Comparison of ENCODE assay signal across 24 mouse cellular contexts in the genomic region with DNA sequence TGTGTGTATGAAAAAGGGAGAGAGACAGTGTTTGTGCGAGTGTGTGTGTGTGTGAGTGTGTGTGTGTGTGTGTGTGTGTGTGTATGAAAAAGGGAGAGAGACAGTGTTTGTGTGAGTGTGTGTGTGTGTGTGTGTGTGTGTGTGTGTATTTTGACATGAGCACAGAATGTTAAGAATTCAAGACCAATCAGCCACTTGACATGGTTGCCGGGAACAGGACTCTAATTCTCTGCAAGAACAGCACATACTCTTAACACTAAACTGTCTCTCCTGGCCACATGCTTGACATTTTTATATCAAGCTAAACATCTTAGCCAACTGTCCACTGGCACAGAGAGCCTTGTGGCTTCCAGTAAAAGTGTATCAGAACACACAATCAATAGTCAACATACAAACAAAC. TPM values are rescaled to one million over a fixed set of nuclear protein-coding genes. Genes with fewer than 3 reads are reported as not detected.
DNase-seq lines count a peak whose midpoint lies in the region; ATAC-seq and TF ChIP-seq lines count a peak whose summit lies in the region.
"Had no signal": no experiment of that assay in that cellular context is flagged by ENCODE, and none has a peak within 500 bp of the region (broad histone marks: within the 10 kb centered on the region; RNA-seq: fewer than 3 reads in every experiment).

No protein-coding gene starts in this region.

- no peaks in the 10 kb centered on the region for H3K27me3 ChIP-seq in lung, postnatal 0 days (replicated peaks; ENCODE audit: insufficient read depth, low read length)
- H3K27me3 ChIP-seq in midbrain, embryonic 10.5 days (ENCODE audit: low read depth, poor library complexity, severe bottlenecking): peaks cover 13% of the 10 kb centered on the region; the same call in 1 of the 2 replicates
- no peaks in the 10 kb centered on the region for H3K27me3 ChIP-seq in midbrain, embryonic 15.5 days (replicated peaks)
- H3K27me3 ChIP-seq: embryonic facial prominence, embryonic 13.5 days; embryonic facial prominence, embryonic 15.5 days; forebrain, embryonic 12.5 days had no signal

- peak; percentile 76 for ATAC-seq in lung, postnatal 0 days
- ATAC-seq in midbrain, embryonic 15.5 days (replicated peaks): no peak
- ATAC-seq in frontal cortex, adult (ENCODE audit: low TSS enrichment): no peak
- ATAC-seq: forebrain, embryonic 14.5 days; forebrain, embryonic 16.5 days had no signal

- TF ChIP-seq EP300 in lung, postnatal 0 days (IDR thresholded peaks at IDR 0.05): peak; percentile 98

- H3K27ac ChIP-seq in lung, postnatal 0 days (ENCODE audit: low read length): peak overlapping the region; percentile 63; the same call in 1 of the 2 replicates
- 0 out of 2 replicates have a peak overlapping the region, but pooled peaks have one; percentile 69 for H3K27ac ChIP-seq in midbrain, embryonic 10.5 days (replicated peaks)
- no peak overlapping the region for H3K27ac ChIP-seq in midbrain, embryonic 15.5 days
- peak overlapping the region; percentile 17 for H3K27ac ChIP-seq in brown adipose tissue, adult 24 weeks (replicated peaks; ENCODE audit: low read depth, low read length)
- H3K27ac ChIP-seq: embryonic facial prominence, embryonic 13.5 days had no signal

- no peak overlapping the region for H3K4me2 ChIP-seq in lung, postnatal 0 days (replicated peaks; ENCODE audit: low read depth, low read length)
- no peak overlapping the region for H3K4me2 ChIP-seq in midbrain, embryonic 15.5 days
- H3K4me2 ChIP-seq: embryonic facial prominence, embryonic 13.5 days; embryonic facial prominence, embryonic 15.5 days; forebrain, embryonic 12.5 days had no signal

- DNase-seq in lung, postnatal 0 days (ENCODE audit: low spot score): peak; percentile 47
- no peak for DNase-seq in lung, postnatal 25 days (ENCODE audit: low spot score)
- DNase-seq in midbrain, embryonic 10.5 days (ENCODE audit: low spot score): no peak
- no peak for DNase-seq in urinary bladder, postnatal 10 days (ENCODE audit: low spot score)
- DNase-seq: adrenal gland, adult 2 months; adrenal gland, postnatal 10 days; adrenal gland, postnatal 25 days; cerebellum, adult 11 months; cerebellum, adult 18-20 months; cerebellum, adult 8-10 months; cerebellum, adult 9-11 months; cerebellum, postnatal 14 days; cerebellum, postnatal 36 days; embryo, embryonic 11 days had no signal

- TF ChIP-seq CTCF in lung, postnatal 0 days (IDR thresholded peaks at IDR 0.05): no peak

- H3K9ac ChIP-seq in lung, postnatal 0 days (replicated peaks; ENCODE audit: low read depth): no peak overlapping the region
- no peak overlapping the region for H3K9ac ChIP-seq in midbrain, embryonic 15.5 days
- H3K9ac ChIP-seq: embryonic facial prominence, embryonic 13.5 days; embryonic facial prominence, embryonic 15.5 days; forebrain, embryonic 12.5 days had no signal

- no peaks in the 10 kb centered on the region for H3K36me3 ChIP-seq in lung, postnatal 0 days (ENCODE audit: insufficient read depth, low read length)
- H3K36me3 ChIP-seq in midbrain, embryonic 10.5 days: no peaks in the 10 kb centered on the region
- no peaks in the 10 kb centered on the region for H3K36me3 ChIP-seq in midbrain, embryonic 15.5 days (replicated peaks)
- H3K36me3 ChIP-seq: embryonic facial prominence, embryonic 13.5 days; embryonic facial prominence, embryonic 15.5 days; forebrain, embryonic 10.5 days; forebrain, embryonic 12.5 days had no signal

- H3K4me3 ChIP-seq in lung, postnatal 0 days (ENCODE audit: low read depth, low read length): no peak overlapping the region
- H3K4me3 ChIP-seq in midbrain, embryonic 10.5 days: no peak overlapping the region
- H3K4me3 ChIP-seq in midbrain, embryonic 15.5 days: no peak overlapping the region
- H3K4me3 ChIP-seq in brown adipose tissue, adult 24 weeks (ENCODE audit: insufficient read depth, low read depth, low read length): no peak overlapping the region
- H3K4me3 ChIP-seq: embryonic facial prominence, embryonic 13.5 days; embryonic facial prominence, embryonic 15.5 days; erythroblast, embryonic 14.5 days; forebrain, embryonic 10.5 days; forebrain, embryonic 12.5 days had no signal

- H3K4me1 ChIP-seq in lung, postnatal 0 days (ENCODE audit: insufficient read depth, low read depth, low read length): peaks cover 4% of the 10 kb centered on the region; the same call in 1 of the 2 replicates
- H3K4me1 ChIP-seq in midbrain, embryonic 10.5 days: peaks cover 48% of the 10 kb centered on the region
- H3K4me1 ChIP-seq in midbrain, embryonic 15.5 days: peaks cover 4% of the 10 kb centered on the region; the same call in 1 of the 2 replicates
- no peaks in the 10 kb centered on the region; the same call in 1 of the 2 replicates for H3K4me1 ChIP-seq in brown adipose tissue, adult 24 weeks (ENCODE audit: control insufficient read depth, insufficient read depth, insufficient read length, low read length)

- 45% methylated on average over 2 of the region's 2 CpGs for WGBS in lung, postnatal 0 days
- WGBS in midbrain, embryonic 10.5 days: 87% methylated on average over 2 of the region's 2 CpGs
- WGBS in midbrain, embryonic 15.5 days: 70% methylated on average over 2 of the region's 2 CpGs

- no peaks in the 10 kb centered on the region for H3K9me3 ChIP-seq in lung, postnatal 0 days (ENCODE audit: low read length)
- no peaks in the 10 kb centered on the region for H3K9me3 ChIP-seq in midbrain, embryonic 10.5 days (replicated peaks)
- no peaks in the 10 kb centered on the region for H3K9me3 ChIP-seq in midbrain, embryonic 15.5 days
- H3K9me3 ChIP-seq: embryonic facial prominence, embryonic 13.5 days; embryonic facial prominence, embryonic 15.5 days; forebrain, embryonic 10.5 days; forebrain, embryonic 12.5 days had no signal

RNA-seq across cellular contexts. Expression of gene Rtkn2, which starts 12.4 kb away (rescaled TPM):
- 171 and 207 TPM in 2 replicates for polyA plus RNA-seq in lung, postnatal 0 days (2015; fragmentation: Nextera tagmentation; extraction: Ambion mirVana)
- 21.5 and 21.6 TPM in 2 replicates for polyA plus RNA-seq in midbrain, embryonic 10.5 days (2016; fragmentation: Nextera tagmentation; extraction: Ambion mirVana)
- 3.7 and 3.9 TPM in 2 replicates for polyA plus RNA-seq in midbrain, embryonic 15.5 days (2015; fragmentation: Nextera tagmentation; extraction: Ambion mirVana)
- not detected in 2 replicates for polyA plus RNA-seq in brown adipose tissue, adult 24 weeks (2012; ENCODE audit: insufficient read depth, insufficient read length, missing spikeins)
- polyA plus RNA-seq: adrenal gland, adult 2 months; erythroblast, embryonic 14.5 days had no signal

RNA-seq across cellular contexts. Expression of gene Zfp365, which starts 54.5 kb away (rescaled TPM):
- 2.5 and 2.6 TPM in 2 replicates for polyA plus RNA-seq in lung, postnatal 0 days (2015; fragmentation: Nextera tagmentation; extraction: Ambion mirVana)
- 2.3 and 2.7 TPM in 2 replicates for polyA plus RNA-seq in midbrain, embryonic 10.5 days (2016; fragmentation: Nextera tagmentation; extraction: Ambion mirVana)
- polyA plus RNA-seq in midbrain, embryonic 15.5 days (2015; fragmentation: Nextera tagmentation; extraction: Ambion mirVana): 5.4 and 5.8 TPM in 2 replicates
- polyA plus RNA-seq in brown adipose tissue, adult 24 weeks (2012; ENCODE audit: insufficient read depth, insufficient read length, missing spikeins): not detected in 2 replicates
- polyA plus RNA-seq: erythroblast, embryonic 14.5 days had no signal
